Mouse (Mus musculus): ENCODE results near the gene Gjb6. TPM values are rescaled to one million over a fixed set of nuclear protein-coding genes. Genes with fewer than 3 reads are reported as not detected.

Gene Gjb6
- total RNA-seq (2021) = 100 to 1,000 TPM; 114 to 125 TPM
- long read RNA-seq, transcript Gjb6-204 (1 exons, 1,918 nt) = minor isoform, 6 of 127 reads
- long read RNA-seq, transcript Gjb6-201 (3 exons, 2,105 nt) = major isoform, 77 of 127 reads
- long read RNA-seq, partial matches to known transcripts = 3 of 127 reads
- long read RNA-seq, other reads (novel, unspliced or antisense) = 36 of 127 reads

DNA sequence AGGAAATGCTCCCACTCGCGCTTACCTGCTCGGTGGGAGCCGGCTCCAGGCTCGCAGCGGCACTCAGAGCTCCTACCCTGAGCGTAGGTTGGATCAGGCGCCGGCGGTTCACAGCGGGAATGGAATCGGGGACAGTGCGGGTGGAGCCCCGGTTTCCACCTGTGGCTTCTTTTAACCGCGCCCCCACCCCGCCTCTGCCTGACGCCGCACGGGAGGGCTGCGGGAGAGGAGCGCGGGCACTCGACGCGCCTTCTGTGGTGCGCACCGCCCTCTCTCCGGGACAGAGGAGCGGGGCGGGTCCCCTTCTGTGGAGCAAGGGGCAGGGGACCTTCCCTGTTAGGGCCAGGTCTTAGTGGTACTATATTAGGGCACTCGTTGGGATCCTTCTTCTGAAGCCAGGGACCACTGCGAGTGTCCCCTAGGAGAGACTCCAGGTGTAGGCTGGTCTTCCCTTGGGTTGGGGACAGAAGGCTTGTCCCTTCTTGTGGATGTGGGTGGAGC is at the start of gene Gjb6:
Gjb6 (minus strand) TSS at position 451 of the 501 bp plus-strand sequence.
- DNase-seq (ENCODE audit: low spot score in 2 of 2) = peak in 1 of 2 experiments; percentile 4

DNA sequence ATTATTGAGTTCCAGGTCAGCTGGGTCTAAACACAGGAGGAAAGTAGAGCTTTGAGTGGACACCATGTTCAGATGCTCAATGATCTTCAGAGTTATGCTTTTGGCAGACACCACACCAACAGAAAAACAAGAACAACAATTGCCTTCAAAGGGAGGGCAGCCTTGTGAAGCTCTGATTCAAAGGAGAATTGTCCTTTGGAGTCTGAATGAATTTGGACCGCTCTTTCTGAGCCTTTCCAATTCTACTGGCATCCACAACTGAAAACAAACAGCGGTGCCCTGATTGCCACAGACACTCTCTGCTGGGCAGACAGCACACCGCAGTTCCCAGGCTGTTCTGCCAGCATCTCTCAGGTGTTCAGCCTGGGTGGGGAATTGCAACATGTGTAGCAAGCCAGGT is 32.1 kb upstream of the Gjb6 start:
- DNase-seq (ENCODE audit: low spot score in 2 of 2) = peak in 1 of 2 experiments; percentile 40

DNA sequence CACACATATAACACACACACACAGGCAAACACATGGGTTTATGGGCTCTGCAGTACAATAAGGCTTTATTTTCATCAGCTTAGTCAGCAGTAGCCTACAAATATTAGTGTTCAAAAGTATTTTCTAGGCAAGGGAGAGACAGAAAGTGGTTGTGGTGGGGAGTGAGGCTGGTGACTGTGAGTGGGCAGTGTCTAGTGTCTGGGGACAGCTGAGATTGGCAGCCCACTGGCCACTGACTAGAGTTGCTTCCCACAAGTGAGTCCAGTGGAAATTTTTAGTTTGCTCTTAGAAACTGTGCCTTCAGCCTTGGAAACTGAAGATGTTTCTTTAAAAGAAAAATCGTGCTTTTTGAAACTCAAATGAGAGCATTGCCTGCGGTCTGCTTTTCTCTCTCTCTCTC is 28.4 kb upstream of the Gjb6 start:
- DNase-seq (ENCODE audit: low spot score in 2 of 2) = peak in 1 of 2 experiments; percentile 7

DNA sequence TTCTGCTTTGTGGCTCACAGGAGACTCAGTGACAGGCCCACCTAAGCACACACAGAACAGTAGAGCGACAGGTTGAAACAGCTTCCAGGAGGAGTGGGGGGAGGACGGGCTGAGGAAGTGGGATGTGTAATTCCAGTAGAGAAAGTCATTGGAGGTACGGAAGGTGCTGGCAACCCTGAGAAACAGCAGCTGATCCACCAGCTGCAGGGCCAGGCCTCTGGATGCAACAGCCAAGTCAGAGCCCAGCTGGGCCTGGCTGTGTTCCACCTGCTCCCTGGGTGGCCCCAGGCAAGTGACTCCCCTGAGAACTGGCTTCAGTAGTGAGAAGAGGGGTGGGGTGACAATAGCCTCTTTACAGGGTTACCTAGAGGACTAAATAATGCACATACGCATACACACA is 27.8 kb upstream of the Gjb6 start:
- DNase-seq (ENCODE audit: low spot score in 2 of 2) = peak in 1 of 2 experiments; percentile 42

DNA sequence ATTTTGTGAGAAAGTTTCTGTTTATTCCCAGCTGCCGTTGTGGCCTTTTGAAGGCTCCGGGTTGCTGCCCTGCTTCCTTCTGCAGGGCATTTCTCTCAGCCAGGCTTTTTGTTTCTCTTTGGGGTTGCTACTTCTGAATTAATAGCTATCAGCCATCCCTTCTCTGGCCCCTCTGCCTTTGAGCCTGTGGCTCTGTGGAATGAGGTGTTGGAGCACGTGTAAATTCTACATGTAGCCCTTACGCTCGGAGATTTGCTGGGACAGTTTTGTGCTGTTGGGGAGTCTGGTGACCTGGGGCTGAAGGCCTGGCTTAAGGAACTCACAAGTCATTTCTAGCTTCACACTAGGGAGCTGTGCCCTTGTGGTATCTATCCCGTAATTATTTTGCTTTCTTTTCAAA is 21.5 kb upstream of the Gjb6 start:
- no peak for DNase-seq (ENCODE audit: low spot score in 2 of 2)

DNA sequence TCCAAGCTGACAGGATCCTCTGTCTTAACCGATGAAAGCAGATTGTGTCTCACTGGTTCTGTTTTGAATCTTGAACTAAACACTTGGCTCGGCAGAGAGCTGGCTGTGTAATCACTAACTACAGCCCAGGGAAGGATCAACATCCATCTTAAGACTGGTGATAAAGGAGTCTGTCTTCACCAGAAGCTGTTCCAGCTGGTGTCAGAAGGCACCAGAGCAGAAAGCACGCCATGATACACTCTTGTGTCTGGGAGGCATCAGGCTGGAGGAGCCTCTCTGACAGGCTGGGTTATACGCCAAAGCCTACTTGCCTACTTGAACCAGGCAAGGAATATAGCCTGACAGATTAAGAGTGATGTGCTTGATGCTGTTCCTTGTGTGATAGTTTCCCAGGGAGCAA is 12.3 kb upstream of the Gjb6 start:
- peak in 1 of 2 experiments; percentile 11 for DNase-seq (ENCODE audit: low spot score in 2 of 2)

DNA sequence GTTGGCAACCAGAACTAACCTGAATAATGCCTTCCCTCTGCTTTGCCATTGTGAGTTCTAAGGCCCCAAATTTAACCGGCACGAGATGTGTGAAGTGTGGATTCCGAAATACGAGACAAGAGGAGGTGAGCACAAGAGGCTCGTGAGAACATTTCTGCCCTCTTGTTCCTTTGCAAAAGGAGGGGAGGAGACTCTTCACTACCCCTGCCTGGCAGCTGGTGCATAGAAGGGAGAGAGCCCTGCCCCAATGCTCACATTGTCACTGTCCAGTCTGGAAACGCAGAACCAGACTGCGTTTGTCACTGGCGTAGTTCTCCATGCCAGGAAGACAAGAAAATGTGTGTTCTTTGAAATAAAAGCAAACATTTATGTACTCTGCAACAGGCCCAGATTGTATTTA is 1.9 kb upstream of the Gjb6 start:
- no peak for DNase-seq (ENCODE audit: low spot score in 2 of 2)

DNA sequence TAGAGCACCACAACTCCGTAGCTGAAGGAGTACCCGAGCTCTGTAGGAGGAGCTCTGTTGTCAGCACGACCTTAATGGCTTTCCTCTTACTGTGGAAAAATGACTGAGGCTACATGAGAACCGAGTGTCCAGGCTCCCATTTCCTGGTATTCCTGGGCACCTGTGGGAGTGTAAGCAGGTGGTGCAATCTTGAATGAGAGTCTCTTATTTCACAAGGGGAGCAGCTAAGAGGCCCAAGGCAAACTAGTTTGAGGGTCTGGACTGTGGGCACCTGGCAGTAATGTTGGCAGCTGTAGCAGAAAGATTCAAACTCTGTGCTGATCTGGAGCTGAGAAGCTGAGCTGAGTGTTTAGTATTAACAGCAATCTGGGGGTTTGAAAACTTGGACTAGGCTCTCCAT is 6.0 kb downstream of the Gjb6 start:
- no peak for DNase-seq (ENCODE audit: low spot score in 2 of 2)

DNA sequence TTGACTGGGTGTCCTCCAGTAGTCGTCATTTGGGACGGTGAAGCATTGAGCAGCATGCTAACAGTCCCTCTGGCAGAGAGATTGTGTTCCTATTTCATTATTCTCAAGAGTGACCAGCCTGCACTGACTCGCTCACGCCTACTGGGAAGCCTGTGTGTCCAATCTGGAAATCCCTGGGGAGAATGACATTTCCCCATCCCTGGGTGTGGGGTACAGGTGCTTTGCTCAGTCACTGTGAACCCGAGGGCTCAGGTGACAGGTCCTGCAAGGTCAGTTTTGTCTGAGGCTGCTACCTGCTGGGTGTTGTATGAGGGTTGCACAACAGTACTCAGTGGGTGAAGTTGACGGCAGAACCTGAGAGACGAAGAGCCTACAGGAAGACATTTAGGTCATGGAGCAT is 11.1 kb downstream of the Gjb6 start:
- no peak for DNase-seq (ENCODE audit: low spot score in 2 of 2)

DNA sequence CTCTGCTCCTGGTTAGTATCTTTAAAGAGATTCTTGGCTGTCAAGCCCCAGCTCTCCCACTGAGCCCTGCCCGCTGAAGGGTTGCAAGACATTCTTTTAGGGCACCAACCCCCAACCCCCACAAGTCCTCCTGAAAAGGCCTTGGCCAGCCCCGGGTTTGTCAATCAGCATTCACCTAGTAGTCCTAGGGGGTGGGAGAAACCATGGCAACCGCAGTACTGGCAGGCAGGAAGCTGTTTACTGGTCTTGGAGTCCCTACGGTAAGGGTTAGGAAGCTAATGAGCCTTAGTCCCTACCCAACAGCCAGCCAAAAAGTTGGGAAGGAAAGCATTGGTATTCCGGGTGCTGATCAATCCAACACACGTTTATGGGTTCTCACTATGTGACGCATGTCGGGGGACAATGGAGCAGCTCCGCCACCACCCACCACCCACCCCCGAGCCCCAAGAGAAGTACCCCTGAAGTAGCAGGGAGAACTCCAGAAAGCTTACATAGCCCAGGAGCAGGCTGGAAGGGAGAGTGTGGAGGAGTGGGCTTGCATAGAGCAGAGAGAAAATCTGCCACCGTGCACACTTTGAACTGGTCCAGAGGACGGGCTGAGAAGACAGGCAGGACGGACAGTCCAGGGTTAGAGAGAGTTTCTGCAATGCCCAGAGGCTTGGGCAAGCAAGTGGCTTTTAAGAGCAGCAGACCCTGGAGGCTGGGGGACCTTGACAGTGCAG is 17.4 kb downstream of the Gjb6 start, which contains the start of gene Gm4491:
Gm4491 (minus strand) TSS at position 61 of the 722 bp plus-strand sequence.
- DNase-seq (ENCODE audit: low spot score in 2 of 2) = peak; percentile 33 to 71

DNA sequence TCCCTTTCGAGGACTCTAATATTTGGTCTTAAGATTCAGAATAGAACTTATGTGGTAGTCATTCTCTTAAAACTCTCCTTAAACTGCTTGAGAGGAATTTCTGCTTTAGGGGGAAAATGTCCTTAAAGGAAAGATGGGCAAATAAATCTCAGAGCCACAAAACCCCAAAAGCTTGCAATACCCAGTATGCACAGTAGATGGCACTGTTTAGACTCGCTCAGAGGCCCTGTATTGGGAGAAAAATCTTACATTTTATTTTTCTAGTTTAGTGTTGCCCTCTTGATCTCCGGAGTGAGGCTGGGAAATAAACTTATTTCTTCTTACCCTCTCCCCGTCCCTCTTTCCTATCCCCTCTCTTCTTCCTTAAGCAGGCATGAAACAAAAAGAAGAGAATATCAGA is 24.2 kb downstream of the Gjb6 start:
- DNase-seq (ENCODE audit: low spot score in 2 of 2) = peak in 1 of 2 experiments; percentile 70

DNA sequence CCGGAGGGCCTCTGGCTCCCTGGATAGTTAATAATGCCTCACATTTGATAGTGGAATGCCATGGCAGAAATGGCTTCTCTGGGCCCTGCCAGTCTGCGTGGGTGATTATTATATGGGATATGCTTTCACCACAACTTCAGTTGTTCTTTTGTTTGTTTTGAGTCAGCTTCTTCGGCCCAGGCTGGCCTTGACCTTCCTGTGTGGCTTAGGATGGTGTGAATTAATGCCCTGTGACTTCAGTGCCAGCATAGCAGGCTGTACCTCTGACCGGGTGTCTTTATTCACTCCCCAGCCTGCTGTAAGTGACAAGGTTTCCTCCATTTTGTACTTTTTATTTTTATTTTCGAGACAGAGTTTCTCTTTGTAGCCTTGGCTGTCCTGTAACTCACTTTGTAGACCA is 25.5 kb downstream of the Gjb6 start:
- no peak for DNase-seq (ENCODE audit: low spot score in 2 of 2)

DNA sequence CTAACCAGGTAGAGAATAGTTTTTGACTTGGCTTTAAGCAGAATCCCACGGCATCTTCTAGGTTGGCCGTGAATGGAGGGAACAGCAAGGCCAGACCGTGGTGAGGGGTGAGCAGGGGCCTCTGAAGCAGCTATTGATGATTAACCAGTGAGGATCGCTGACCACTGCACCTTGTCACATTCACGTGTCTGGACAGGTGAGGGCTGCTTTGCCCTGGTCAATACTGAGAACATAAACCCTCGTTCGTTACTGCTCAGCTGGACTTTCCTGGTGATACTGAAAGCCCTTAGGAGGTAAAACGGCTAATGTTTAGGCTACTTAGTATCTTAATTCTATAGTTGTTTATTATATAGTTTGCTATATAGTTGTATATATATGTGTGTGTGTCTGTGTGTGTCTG is 26.3 kb downstream of the Gjb6 start:
- DNase-seq (ENCODE audit: low spot score in 2 of 2) = no peak

DNA sequence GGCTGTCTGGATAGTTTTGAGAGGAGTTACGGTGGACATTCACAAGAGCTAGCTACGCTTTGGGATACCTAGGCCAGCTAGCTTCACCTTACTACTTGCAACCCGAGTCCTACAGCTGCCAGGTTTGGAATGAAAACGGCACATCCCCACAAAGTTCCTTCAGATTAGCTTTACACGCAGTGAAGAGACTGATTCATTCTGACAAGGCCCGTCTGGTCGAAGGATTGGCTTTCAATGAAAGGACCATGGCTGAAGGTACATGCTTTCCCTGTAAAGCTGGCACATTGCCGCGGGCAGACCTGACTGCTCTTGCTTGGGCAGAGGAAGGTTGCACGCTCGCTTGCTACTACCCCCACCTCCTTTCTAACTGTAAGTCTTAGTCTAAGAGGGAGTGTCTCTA is 27.7 kb downstream of the Gjb6 start:
- DNase-seq (ENCODE audit: low spot score in 2 of 2) = no peak

DNA sequence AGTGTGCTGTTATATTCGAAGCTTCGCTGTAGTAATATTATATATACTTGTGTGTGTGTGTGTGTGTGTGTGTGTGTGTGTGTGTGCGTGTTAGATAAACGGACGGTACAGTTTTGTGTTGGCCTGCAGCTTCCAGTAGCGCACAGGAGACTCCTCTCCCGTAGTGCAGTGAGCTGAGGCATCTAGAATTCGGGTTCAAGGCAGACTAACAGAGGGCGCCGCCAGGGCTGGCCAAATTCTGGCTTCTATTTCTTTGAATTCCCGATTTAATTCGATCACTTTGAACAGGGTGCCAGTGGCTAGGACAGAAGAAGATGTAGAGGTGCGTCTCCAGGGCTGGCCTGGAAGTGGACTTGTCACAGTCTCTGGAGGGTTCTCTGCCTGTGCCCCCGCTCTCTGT is 28.3 kb downstream of the Gjb6 start:
- no peak for DNase-seq (ENCODE audit: low spot score in 2 of 2)

DNA sequence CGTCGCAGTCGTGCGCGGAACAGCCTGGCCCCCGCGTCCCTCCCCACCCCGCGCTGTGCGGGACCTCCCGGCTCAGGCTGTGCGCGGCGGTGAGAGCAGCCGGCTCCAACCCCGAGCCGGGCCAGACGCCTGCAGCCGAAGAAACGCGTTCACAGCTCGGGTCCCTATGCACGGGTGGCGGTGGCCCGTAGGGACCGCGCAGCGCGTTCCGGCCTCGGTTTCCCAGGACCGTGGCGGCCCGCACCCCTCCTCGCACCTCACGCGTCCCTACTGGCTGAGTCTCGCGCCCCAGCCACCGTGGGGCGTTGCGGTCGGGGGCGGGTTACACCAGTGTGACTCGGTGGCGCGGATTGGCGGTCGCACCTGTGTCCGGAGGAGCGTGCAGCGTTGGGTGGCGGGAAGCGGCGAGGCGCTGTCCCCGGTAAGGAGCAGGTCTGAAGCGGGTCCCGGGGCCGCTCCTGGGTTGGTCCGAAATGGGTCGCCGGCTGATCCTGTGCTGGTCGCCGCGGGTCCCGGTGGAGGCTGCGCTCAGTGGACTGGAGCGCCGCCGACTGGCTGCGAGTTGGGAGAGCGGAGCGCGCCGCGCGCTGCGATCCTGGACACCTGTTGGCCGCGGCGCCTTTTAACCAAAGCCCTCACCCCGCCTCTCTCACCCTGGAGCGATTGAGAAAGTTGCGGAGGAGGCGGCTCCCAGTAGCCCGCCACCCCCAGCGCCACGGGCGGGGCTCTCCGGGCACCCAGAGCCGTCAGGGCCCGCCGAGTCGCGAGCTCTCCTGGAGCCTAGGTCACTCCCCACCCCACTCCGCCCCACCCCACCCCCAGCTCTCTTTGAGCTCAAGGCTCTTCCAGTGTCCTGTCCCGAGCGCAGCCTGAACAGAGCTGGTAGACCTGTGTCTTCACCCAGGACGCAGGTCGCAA is 29.0 kb downstream of the Gjb6 start, which contains the start of gene Gjb2:
Gjb2 (minus strand) TSS at position 597 of the 918 bp plus-strand sequence.
- DNase-seq (ENCODE audit: low spot score in 2 of 2) = peak in 1 of 2 experiments; percentile 11

DNA sequence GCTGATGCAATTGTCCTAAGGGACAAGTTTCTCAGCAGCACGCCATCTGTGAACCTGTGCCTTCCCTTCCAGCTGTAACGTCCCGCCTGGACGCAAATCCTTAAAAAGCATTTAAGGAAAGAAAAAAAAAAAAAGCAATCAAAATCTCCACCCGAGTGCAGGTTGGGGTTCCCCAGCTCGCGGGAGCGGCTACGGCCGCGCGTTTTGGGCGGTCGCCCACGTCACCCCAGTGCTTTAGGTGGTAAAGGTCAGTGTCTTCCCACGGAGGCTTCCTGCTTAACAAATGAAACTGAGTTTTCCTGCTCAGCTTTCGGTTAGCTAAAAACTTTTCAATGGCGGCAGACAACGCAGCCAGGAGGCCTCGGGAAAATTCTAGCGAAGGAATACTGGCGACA is 29.7 kb downstream of the Gjb6 start:
- DNase-seq (ENCODE audit: low spot score in 2 of 2) = no peak

DNA sequence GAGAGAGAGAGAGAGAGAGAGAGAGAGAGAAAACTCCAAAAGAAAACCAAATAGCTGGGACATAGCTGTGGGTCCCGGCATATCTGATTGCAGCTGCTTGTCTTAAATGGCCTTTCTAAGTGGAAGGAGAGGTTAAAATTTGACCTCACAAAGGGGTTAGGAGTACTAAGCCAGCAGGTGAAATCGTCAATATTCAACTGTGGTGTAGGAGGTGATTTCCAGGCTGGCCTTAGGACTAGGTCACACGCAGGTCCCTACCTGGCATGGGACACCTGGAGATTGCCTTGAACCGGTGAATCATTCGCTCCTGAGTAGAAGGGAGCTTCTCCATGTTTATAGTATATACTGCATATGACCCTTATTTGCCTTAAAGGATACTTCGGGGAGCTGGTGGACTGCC is 30.3 kb downstream of the Gjb6 start:
- DNase-seq (ENCODE audit: low spot score in 2 of 2) = no peak

DNA sequence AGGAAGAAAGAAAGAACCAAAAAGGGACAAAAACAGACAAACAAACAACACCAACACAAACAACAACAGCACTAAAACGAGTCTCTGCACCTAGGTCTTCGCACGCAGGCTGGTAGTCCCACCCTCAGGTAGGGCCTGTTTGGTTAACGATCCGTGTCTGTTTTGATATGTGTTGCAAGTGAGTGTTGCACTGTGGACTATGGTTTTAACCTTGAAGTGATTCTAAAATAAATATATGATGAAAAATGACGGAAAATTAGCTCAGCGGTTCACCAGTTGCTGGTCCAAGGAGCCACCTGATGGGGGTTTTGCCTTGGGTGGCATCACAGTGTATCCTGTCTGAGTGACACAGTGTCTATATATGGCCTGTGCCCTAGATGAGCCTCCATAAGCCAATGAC is 31.8 kb downstream of the Gjb6 start:
- no peak for DNase-seq (ENCODE audit: low spot score in 2 of 2)

DNA sequence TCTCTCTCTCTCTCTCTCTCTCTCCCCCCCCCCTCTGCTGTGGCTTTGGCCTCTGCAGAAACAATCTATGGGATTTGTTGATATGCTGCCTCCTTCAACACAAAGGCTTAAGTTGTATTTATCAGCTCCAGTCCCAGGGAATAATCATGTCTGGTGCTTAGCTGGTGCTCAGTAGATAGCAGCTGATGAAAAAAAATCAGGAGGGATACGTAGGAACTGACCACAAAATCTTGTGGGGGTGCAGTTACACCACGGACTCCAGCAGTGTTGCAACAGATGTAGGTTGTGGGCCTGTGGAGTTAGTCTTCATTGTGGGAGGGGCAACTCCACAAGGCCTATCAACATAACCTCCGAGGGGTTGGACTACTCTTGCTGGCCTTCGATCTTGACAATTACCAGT is 37.6 kb downstream of the Gjb6 start:
- DNase-seq (ENCODE audit: low spot score in 2 of 2) = no peak

DNA sequence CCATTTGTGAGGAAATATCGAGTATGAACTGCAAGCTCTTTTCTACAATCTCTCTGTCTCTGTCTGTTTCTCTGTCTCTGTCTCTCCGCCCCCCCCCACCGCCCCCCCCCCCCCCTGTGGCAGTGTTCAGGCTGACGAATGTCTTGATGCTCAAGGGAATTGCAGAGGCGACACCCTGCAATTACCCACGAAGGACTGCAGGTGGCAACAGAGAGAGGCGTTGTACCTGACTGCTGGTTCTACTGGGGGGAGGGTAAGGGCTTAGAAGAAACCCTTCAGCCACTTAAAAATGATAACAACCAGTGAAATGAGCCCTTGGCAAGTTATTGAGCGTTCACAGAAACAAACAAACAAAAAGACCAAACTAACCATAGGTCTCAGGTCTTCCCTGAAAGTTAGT is 40.4 kb downstream of the Gjb6 start:
- DNase-seq (ENCODE audit: low spot score in 2 of 2) = peak; percentile 34 to 80

DNA sequence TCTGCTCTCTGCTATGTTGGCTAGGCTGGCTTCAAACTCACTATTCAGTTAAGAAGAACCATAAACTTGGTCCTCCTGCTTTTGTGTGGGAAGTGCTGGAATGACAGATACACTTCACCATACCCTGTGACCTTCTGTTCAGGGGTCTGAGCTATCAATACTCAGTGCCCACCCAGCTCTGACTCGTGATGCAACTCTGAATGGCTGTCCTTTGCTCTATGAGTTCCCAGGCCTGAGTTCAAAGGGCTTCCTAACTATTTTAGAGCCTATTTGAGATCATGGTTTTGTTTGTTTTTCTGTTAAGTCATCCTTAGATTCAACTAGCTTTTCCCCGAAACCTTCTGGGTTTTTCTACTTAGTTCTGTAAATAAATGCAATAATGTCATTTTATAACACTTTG is 43.4 kb downstream of the Gjb6 start:
- DNase-seq (ENCODE audit: low spot score in 2 of 2) = no peak

Measured in layer of hippocampus, adult 18-20 months (tissue).